Mouse (Mus musculus): ENCODE measurements at regions not wholly inside any gene's neighbourhood (a gene's known extent, or its start where the extent isn't known, plus 50 kb on each side); places are given as distances from the start of the nearest gene placed in this dataset.

DNA sequence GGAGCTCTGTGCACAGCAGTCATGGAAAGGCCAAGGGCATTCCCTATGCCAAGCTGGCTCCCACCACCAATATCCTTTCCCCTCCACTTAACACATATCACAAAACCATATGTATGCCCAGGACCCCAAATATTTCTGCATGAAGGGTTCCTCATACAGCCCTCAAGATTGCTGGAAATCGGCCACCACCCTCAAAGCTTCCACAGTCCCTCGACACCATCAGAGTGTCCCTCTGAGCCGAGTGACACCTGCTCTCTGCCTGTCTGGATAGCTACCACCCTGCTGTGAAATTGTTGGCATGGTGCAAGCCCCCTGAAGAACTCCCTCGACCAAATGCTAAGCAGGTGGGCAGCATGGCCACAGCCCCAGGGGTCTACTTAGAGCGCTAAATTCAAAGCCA, 869.2 kb downstream of the Zfp704 start:
- WGBS, result 68% methylated on average over 5 of the region's 5 CpGs

DNA sequence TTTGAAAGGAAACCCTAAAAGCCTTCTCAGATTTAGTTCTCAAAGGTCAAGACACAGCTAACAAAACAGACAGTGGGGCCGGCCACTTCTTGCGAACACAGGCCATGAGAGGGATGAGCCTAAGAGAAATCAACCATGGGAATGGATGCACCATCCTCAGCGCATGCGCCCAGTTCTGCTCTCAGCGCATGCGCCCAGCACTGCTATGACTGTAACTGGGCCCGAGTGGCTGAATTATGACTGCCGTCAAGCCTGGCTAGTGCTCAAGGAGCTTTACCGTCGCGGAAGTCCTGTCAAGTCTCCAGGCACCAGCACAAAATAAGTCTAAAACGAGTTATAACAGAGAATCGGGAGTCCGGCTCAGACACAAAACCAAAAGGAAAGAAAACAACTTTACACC, 870.6 kb downstream of the Zfp704 start:
- Histone ChIP-seq H3K27me3 (ENCODE audit: control insufficient read depth, insufficient read depth, low read length) (no peaks in the 10 kb centered on the region), H3K4me1 (ENCODE audit: control insufficient read depth, insufficient read depth, low read length) (peaks cover 8% of the 10 kb centered on the region; the same call in 1 of the 2 replicates), H3K4me2 (ENCODE audit: low read depth) (no peak overlapping the region), H3K9me3 (ENCODE audit: control insufficient read depth, low read length) (no peaks in the 10 kb centered on the region), H3K9ac (ENCODE audit: low read length) (no peak overlapping the region), H3K36me3 (ENCODE audit: control insufficient read depth, insufficient read depth, low read length) (no peaks in the 10 kb centered on the region), H3K4me3 (ENCODE audit: low read depth, low read length) (no peak overlapping the region), H3K27ac (ENCODE audit: low read depth, low read length) (no peak overlapping the region)
- DNase-seq (ENCODE audit: low spot score), result no peak
- 84% methylated on average over 14 of the region's 14 CpGs for WGBS
- no peak for ATAC-seq (ENCODE audit: insufficient read depth, low FRiP score, low TSS enrichment)

More for the DNA sequence above, 869.2 kb downstream of the Zfp704 start:
- no peak overlapping the region for H3K9ac ChIP-seq (ENCODE audit: low read length)
- DNase-seq (ENCODE audit: low spot score), result no peak
- H3K9me3 ChIP-seq (ENCODE audit: control insufficient read depth, low read length), result no peaks in the 10 kb centered on the region
- H3K27me3 ChIP-seq (ENCODE audit: control insufficient read depth, insufficient read depth, low read length), result no peaks in the 10 kb centered on the region
- ATAC-seq (ENCODE audit: insufficient read depth, low FRiP score, low TSS enrichment), result no peak
- peaks cover 8% of the 10 kb centered on the region; the same call in 1 of the 2 replicates for H3K4me1 ChIP-seq (ENCODE audit: control insufficient read depth, insufficient read depth, low read length)
- no peak overlapping the region for H3K27ac ChIP-seq (ENCODE audit: low read depth, low read length)
- no peaks in the 10 kb centered on the region for H3K36me3 ChIP-seq (ENCODE audit: control insufficient read depth, insufficient read depth, low read length)
- H3K4me2 ChIP-seq (ENCODE audit: low read depth), result no peak overlapping the region
- H3K4me3 ChIP-seq (ENCODE audit: low read depth, low read length), result no peak overlapping the region

DNA sequence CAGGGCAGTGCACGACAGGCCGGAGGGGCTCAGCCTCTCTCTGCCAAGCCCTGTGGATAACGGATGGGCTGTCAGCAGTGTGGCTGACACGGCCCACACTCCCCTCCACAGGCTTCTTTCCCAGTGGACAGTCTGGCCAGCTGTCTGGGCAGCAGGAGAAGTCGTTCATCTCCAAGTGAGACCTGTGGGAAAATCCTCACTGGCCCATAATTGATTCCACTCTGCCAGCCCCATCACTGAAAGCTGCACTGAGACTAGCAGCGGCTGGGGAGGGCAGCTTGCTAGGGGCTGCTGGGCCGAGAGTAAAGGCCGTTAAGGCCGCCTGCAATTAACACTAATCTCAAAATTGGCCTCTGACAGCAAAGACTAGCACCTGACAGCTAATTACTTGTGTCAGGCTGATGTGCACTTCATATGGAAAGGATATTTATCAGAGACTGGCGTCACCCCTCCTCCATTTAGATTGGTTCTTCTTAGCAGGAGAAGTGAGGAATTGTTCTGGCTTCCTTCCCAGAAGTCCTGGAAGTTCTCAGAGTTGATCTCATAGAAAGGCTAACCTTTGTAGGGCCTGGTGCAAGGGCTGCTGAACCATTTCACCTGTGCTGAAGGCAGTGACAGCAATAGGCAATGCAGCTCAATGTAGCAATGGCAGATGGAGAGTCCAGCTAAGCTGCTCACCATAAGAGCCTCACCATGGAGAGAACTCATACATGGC, 873.5 kb downstream of the Zfp704 start:
- Histone ChIP-seq H3K27ac (ENCODE audit: low read depth, low read length) (no peak overlapping the region), H3K4me3 (ENCODE audit: low read depth, low read length) (no peak overlapping the region), H3K4me1 (ENCODE audit: control insufficient read depth, insufficient read depth, low read length) (peaks cover 8% of the 10 kb centered on the region; the same call in 1 of the 2 replicates), H3K9ac (ENCODE audit: low read length) (no peak overlapping the region), H3K4me2 (ENCODE audit: low read depth) (no peak overlapping the region), H3K27me3 (ENCODE audit: control insufficient read depth, insufficient read depth, low read length) (no peaks in the 10 kb centered on the region), H3K9me3 (ENCODE audit: control insufficient read depth, low read length) (no peaks in the 10 kb centered on the region), H3K36me3 (ENCODE audit: control insufficient read depth, insufficient read depth, low read length) (no peaks in the 10 kb centered on the region)
- 18% methylated on average over 10 of the region's 10 CpGs for WGBS
- ATAC-seq (ENCODE audit: insufficient read depth, low FRiP score, low TSS enrichment) (peak; percentile 74), DNase-seq (ENCODE audit: low spot score) (peak; percentile 58)

DNA sequence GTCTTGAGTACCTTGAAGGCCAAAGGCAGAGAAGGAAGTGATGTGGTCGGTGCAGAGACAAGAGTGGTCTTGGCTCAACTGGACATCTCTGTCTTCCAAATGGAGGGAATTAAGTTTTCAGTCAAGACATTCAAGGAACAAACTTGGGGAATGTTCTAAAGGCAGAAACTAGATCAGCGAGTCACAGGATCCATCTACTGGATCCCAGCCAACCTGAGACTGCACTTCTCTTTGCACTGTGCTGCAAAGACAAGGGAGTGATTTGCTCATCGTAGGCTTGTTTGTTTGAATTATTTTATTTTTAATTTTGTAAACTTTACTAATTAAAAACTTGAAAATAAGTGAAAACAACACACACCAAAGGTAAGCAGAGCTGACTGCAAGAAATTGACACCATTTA, 875.8 kb downstream of the Zfp704 start:
- H3K9ac ChIP-seq (ENCODE audit: low read length), result no peak overlapping the region
- no peaks in the 10 kb centered on the region for H3K9me3 ChIP-seq (ENCODE audit: control insufficient read depth, low read length)
- no peaks in the 10 kb centered on the region for H3K36me3 ChIP-seq (ENCODE audit: control insufficient read depth, insufficient read depth, low read length)
- 96% methylated on average over 3 of the region's 3 CpGs for WGBS
- ATAC-seq (ENCODE audit: insufficient read depth, low FRiP score, low TSS enrichment) (no peak), DNase-seq (ENCODE audit: low spot score) (no peak)
- H3K4me3 ChIP-seq (ENCODE audit: low read depth, low read length), result no peak overlapping the region
- no peak overlapping the region for H3K4me2 ChIP-seq (ENCODE audit: low read depth)
- H3K27me3 ChIP-seq (ENCODE audit: control insufficient read depth, insufficient read depth, low read length), result no peaks in the 10 kb centered on the region
- no peak overlapping the region for H3K27ac ChIP-seq (ENCODE audit: low read depth, low read length)
- H3K4me1 ChIP-seq (ENCODE audit: control insufficient read depth, insufficient read depth, low read length), result peaks cover 8% of the 10 kb centered on the region; the same call in 1 of the 2 replicates

DNA sequence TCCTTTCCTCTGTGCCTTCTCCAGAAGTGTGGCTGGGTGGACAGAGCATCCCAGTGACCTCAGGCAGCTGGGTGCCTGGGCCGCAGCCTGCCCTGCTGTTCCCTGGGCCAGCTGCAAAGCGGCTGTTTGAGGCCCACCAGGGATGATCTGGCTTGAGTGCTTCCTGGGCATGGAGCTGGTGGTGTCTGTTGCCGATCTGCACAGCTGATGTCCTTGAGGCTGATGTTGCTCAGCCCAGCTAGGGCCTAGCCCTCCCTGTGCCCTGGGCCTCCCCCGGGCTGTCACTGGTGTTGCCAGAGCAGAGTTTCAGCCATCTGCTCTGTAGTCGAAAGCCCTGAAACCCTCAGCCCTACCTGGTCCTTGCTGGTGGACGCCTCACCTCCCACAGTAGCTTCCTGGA, 878.5 kb downstream of the Zfp704 start:
- Histone ChIP-seq H3K36me3 (ENCODE audit: control insufficient read depth, insufficient read depth, low read length) (no peaks in the 10 kb centered on the region), H3K9me3 (ENCODE audit: control insufficient read depth, low read length) (no peaks in the 10 kb centered on the region), H3K9ac (ENCODE audit: low read length) (no peak overlapping the region), H3K4me1 (ENCODE audit: control insufficient read depth, insufficient read depth, low read length) (peaks cover 5% of the 10 kb centered on the region; the same call in 1 of the 2 replicates), H3K27ac (ENCODE audit: low read depth, low read length) (no peak overlapping the region), H3K4me3 (ENCODE audit: low read depth, low read length) (no peak overlapping the region), H3K27me3 (ENCODE audit: control insufficient read depth, insufficient read depth, low read length) (no peaks in the 10 kb centered on the region), H3K4me2 (ENCODE audit: low read depth) (no peak overlapping the region)
- ATAC-seq (ENCODE audit: insufficient read depth, low FRiP score, low TSS enrichment), result no peak
- 61% methylated on average over 6 of the region's 6 CpGs for WGBS
- DNase-seq (ENCODE audit: low spot score), result no peak

DNA sequence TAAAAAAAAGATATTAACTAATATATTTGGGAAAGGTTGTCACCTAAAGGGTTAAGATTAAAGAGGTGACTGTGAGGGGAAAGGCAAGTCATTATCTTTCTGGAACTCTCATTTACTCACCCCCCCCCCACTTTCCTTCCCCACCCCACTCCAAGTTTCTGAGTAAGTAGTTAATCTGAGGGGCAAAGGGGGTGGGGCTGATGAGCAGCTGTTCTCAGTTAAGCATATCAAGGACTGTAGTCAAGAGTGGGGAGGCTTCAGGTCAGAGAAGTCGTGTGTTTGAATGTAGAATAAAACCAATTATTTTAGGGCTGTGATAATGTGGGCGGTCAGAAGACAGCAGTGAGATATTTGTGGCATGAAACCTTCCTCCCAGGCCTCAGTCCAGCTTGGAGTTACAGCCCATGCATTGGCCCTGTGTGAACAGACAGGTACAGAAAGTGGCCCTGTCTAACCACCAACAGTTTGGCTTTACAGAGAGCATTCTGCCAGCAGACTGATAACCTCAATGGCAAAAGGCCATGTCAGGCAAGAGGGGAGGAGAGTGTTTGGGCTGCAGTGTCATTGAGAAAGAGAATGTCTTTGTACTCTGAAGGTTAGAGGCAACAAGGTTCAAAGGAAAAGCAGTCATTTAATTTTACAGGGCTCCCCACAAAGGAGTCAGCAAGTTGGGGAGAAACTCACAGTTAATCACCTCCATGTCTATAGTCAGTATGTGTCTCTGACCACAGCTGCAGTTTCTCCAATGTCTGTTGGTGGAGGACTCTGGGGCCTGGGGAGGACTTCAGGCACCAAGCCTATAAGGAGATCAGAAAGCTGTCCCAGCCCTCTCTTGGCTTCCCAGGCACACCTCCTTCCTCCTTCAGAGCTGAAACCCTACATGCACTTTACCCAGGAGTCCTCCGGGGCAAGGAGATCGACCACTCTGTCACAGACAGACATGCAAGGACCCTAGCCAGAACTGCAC, 888.0 kb downstream of the Zfp704 start:
- Histone ChIP-seq H3K9me3 (ENCODE audit: control insufficient read depth, low read length) (no peaks in the 10 kb centered on the region), H3K36me3 (ENCODE audit: control insufficient read depth, insufficient read depth, low read length) (no peaks in the 10 kb centered on the region), H3K4me1 (ENCODE audit: control insufficient read depth, insufficient read depth, low read length) (peaks cover 19% of the 10 kb centered on the region), H3K4me3 (ENCODE audit: low read depth, low read length) (no peak overlapping the region), H3K9ac (ENCODE audit: low read length) (no peak overlapping the region), H3K27me3 (ENCODE audit: control insufficient read depth, insufficient read depth, low read length) (no peaks in the 10 kb centered on the region), H3K27ac (ENCODE audit: low read depth, low read length) (no peak overlapping the region), H3K4me2 (ENCODE audit: low read depth) (no peak overlapping the region)
- ATAC-seq (ENCODE audit: insufficient read depth, low FRiP score, low TSS enrichment) (no peak), DNase-seq (ENCODE audit: low spot score) (no peak)
- 64% methylated on average over 4 of the region's 4 CpGs for WGBS

DNA sequence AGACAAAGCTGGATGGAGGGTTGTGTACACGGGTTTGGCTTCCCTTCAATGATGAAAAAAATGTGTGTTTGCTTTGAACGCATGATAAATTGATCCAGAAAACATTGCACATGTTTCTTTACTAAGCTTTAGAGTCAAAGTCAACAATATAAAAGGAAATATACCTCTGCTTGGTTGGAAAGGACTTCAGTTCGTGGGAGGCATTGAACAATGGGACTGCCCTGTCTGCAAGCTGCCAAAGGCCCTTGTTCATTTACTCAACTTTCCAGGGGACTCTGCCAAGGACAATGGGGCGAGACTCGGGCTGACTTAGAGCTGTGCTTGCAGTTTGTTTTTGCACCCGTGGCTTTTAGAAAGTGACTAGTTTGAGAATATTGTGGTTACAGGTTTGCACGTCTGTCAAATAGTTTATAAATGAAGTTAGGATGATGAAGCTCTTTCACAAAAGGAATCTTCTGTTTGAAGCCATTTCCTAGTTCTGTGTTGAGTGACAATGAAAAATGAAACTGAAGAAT, 889.2 kb downstream of the Zfp704 start:
- Histone ChIP-seq H3K9me3 (ENCODE audit: control insufficient read depth, low read length) (no peaks in the 10 kb centered on the region), H3K4me3 (ENCODE audit: low read depth, low read length) (no peak overlapping the region), H3K9ac (ENCODE audit: low read length) (no peak overlapping the region), H3K4me1 (ENCODE audit: control insufficient read depth, insufficient read depth, low read length) (peaks cover 25% of the 10 kb centered on the region), H3K36me3 (ENCODE audit: control insufficient read depth, insufficient read depth, low read length) (no peaks in the 10 kb centered on the region), H3K27me3 (ENCODE audit: control insufficient read depth, insufficient read depth, low read length) (no peaks in the 10 kb centered on the region), H3K27ac (ENCODE audit: low read depth, low read length) (no peak overlapping the region), H3K4me2 (ENCODE audit: low read depth) (no peak overlapping the region)
- WGBS, result 69% methylated on average over 7 of the region's 7 CpGs
- ATAC-seq (ENCODE audit: insufficient read depth, low FRiP score, low TSS enrichment) (no peak), DNase-seq (ENCODE audit: low spot score) (no peak)

DNA sequence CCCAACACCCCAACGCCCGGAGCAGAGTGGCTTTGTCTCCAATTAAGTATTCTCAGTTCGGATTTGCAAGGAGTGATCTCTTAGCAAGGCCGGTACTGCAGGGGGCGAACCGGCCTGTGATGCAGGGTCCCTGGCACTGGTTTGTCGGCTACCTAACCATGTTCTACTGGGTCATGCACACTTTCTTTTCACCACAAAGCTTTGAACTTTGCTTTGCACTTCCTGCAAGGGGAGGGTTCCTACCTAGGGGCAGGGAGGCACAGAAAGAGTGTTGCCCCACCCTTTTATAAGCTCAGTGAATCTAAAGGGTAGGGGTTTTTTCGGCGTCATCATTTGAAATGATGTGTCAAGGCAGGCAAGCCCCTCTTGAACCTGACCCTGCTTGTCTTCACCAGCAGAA, 891.7 kb downstream of the Zfp704 start:
- H3K36me3 ChIP-seq (ENCODE audit: control insufficient read depth, insufficient read depth, low read length), result no peaks in the 10 kb centered on the region
- no peaks in the 10 kb centered on the region for H3K27me3 ChIP-seq (ENCODE audit: control insufficient read depth, insufficient read depth, low read length)
- H3K27ac ChIP-seq (ENCODE audit: low read depth, low read length), result peak overlapping the region; percentile 61; the same call in 1 of the 2 replicates
- DNase-seq (ENCODE audit: low spot score) (no peak), ATAC-seq (ENCODE audit: insufficient read depth, low FRiP score, low TSS enrichment) (peak; percentile 51)
- WGBS, result 7% methylated on average over 9 of the region's 9 CpGs
- no peak overlapping the region for H3K9ac ChIP-seq (ENCODE audit: low read length)
- H3K4me2 ChIP-seq (ENCODE audit: low read depth), result peak overlapping the region; percentile 54; the same call in 1 of the 2 replicates
- no peaks in the 10 kb centered on the region for H3K9me3 ChIP-seq (ENCODE audit: control insufficient read depth, low read length)
- H3K4me3 ChIP-seq (ENCODE audit: low read depth, low read length), result no peak overlapping the region
- peaks cover 20% of the 10 kb centered on the region for H3K4me1 ChIP-seq (ENCODE audit: control insufficient read depth, insufficient read depth, low read length)
